Mouse (Mus musculus) liver, adult 2 months (tissue): ENCODE measurements around the gene Hsfy2. TPM values are rescaled to one million over a fixed set of nuclear protein-coding genes. Genes with fewer than 3 reads are reported as not detected.
A peak's percentile ranks its signal among the peaks of the same experiment; 100 is the strongest.

ENCODE experiments used
- DNase-seq: peaks from one replicate; pipeline ENCODE4 v3.0.0-alpha.2; 2011; ENCODE audit warnings: low read depth, low spot score; ENCODE audit errors: extremely low read depth
- H3K27ac ChIP-seq: fragments of 200-500 bp; replicated peaks from 2 replicates; pipeline ENCODE4 v1.5.1; 2012; ENCODE audit warnings: low read depth, mild to moderate bottlenecking, control low read depth, inconsistent platforms, low read length; ENCODE audit not compliant: insufficient read depth
- H3K27me3 ChIP-seq: fragments of 200-500 bp; 2 replicates; pipeline ENCODE4 v1.6.1; 2012; ENCODE audit warnings: mild to moderate bottlenecking, moderate library complexity, low read length, inconsistent platforms; ENCODE audit not compliant: control insufficient read depth, insufficient read depth
- H3K36me3 ChIP-seq: fragments of 200-500 bp; 2 replicates; pipeline ENCODE4 v1.6.1; 2012; ENCODE audit warnings: low read length, inconsistent platforms; ENCODE audit not compliant: control insufficient read depth, insufficient read depth
- H3K4me1 ChIP-seq: fragments of 200-500 bp; 2 replicates; pipeline ENCODE4 v1.6.1; 2011; ENCODE audit warnings: low read length; ENCODE audit not compliant: control insufficient read depth, insufficient read depth
- H3K4me3 ChIP-seq: fragments of 200-500 bp; 2 replicates; pipeline ENCODE4 v1.5.1; 2011; ENCODE audit warnings: low read depth, mild to moderate bottlenecking, control low read depth, low read length, moderate library complexity; ENCODE audit not compliant: insufficient read depth
- H3K79me2 ChIP-seq: fragments of 200-500 bp; 2 replicates; pipeline ENCODE4 v1.6.1; 2012; ENCODE audit warnings: inconsistent platforms, mild to moderate bottlenecking, low read length, moderate library complexity; ENCODE audit not compliant: control insufficient read depth, insufficient read depth
- H3K9ac ChIP-seq: fragments of 200-500 bp; 2 replicates; pipeline ENCODE4 v1.6.1; 2012; ENCODE audit warnings: low read depth, mild to moderate bottlenecking, control low read depth, inconsistent platforms, low read length
- CTCF ChIP-seq: fragments of 200-500 bp; IDR thresholded peaks from 2 replicates; pipeline ENCODE4 v1.5.1; 2011; ENCODE audit warnings: low read depth, low read length, control low read depth
- POLR2A ChIP-seq: fragments of 200-500 bp; IDR thresholded peaks from 2 replicates; pipeline ENCODE4 v1.6.1; 2011; ENCODE audit warnings: low read length, control low read depth; ENCODE audit not compliant: insufficient read depth; ENCODE audit errors: extremely low read depth
- WGBS: fragments of 180-500 bp; shearing (Covaris S2); methylation state at CpG from one replicate; pipeline ENCODE4 v1.1.7; 2018; 5-methylcytosine and 5-hydroxymethylcytosine counted together
- polyA plus RNA-seq: library from polyadenylated mRNA; depleted of rRNA; stranded (reverse); fragments of >200 nt; gene quantifications from 2 replicates; pipeline ENCODE4 v1.2.3, GENCODE M21; 2012
- total RNA-seq: library from RNA; depleted of rRNA; stranded (reverse); fragments of >200 nt; gene quantifications from 2 replicates; pipeline ENCODE4 v1.2.3, GENCODE M21; 2014

Hsfy2 gene
- total and polyA plus RNA-seq, 2 experiments: not detected

DNA sequence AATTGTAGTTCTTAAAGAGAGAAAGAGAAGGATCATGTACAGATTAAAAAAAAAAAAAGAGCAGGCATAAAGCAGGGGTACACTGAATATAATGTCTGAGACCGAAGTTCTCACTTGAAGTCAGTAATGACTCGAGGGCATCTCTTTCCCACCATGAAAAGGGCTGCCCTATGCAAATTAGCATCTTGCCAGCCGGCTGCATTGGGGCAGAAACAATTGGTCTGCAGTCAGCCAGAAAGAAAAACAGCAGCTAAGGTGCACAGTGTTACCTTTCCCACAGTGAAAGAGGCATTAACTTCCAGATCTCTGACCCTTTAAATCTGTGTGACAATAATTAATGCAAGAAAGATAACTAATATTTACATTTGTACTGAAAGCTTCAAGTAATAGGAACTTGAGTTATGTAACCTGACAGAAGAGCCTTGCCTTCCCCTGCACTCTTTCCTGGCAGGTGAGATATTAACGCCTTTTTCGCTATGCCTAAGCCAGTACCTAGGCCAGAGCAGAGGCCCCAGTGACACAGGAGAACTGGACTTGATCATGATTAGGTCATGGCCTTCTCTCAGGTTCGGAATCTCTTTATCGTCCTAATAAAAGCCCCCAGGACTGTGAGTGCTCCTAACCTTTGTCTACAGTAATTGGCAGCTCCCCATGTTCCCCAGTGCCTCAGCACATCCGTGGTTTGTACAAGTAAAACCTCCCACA, 34.2 kb upstream of the Hsfy2 start:
- WGBS: 52% methylated on average over 8 of the region's 8 CpGs
- no peaks in the 10 kb centered on the region for H3K4me1 ChIP-seq
- no peak for TF ChIP-seq POLR2A
- TF ChIP-seq CTCF: no peak
- no peaks in the 10 kb centered on the region for H3K36me3 ChIP-seq
- H3K27ac ChIP-seq: no peak overlapping the region
- no peak for DNase-seq
- H3K9ac ChIP-seq: no peak overlapping the region
- no peaks in the 10 kb centered on the region for H3K27me3 ChIP-seq
- no peak overlapping the region for H3K4me3 ChIP-seq
- H3K79me2 ChIP-seq: no peaks in the 10 kb centered on the region

- no peaks in the 10 kb centered on the region for H3K27me3 ChIP-seq
- H3K4me1 ChIP-seq: no peaks in the 10 kb centered on the region
- 82% methylated on average over 5 of the region's 5 CpGs for whole genome bisulfite sequencing
- H3K79me2 ChIP-seq: no peaks in the 10 kb centered on the region
- H3K36me3 ChIP-seq: no peaks in the 10 kb centered on the region
- H3K9ac ChIP-seq: no peak overlapping the region
- H3K4me3 ChIP-seq: no peak overlapping the region
- no peak for TF ChIP-seq POLR2A
- no peak for TF ChIP-seq CTCF
- no peak for DNase-seq
- H3K27ac ChIP-seq: no peak overlapping the region
These were observed 33.3 kb upstream of the Hsfy2 start for GRCm38 (mm10) chr1:56670509-56670908.

DNA sequence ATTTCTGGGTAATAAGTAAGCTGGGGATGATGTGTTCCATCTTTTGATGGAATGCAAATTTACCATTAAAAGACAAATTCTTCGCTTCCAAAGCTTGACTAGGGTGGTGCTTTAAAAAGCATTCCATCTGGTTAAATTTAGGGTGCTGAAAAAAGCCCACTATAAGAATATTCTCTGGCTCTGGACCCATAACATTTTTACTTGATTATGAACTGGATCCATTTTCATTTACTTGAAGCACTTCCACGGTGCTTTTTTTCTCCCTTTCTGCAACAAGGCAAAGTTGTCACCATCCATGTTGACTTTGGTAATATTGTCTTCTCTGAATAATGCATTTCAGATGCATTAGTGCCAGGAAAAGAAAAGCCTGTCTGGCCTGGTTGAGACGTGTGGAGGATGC, 27.4 kb upstream of the Hsfy2 start:
- no peaks in the 10 kb centered on the region for H3K27me3 ChIP-seq
- H3K4me1 ChIP-seq: no peaks in the 10 kb centered on the region
- no peak overlapping the region for H3K27ac ChIP-seq
- H3K4me3 ChIP-seq: no peak overlapping the region
- TF ChIP-seq CTCF (no peak), POLR2A (no peak)
- no peak overlapping the region for H3K9ac ChIP-seq
- no peaks in the 10 kb centered on the region for H3K36me3 ChIP-seq
- 73% methylated on average over 3 of the region's 3 CpGs for WGBS
- DNase-seq: no peak
- no peaks in the 10 kb centered on the region for H3K79me2 ChIP-seq

GRCm38 (mm10) chr1:56626824-56627223, 10.4 kb downstream of the Hsfy2 start:
- Histone ChIP-seq H3K4me3 (no peak overlapping the region), H3K27me3 (no peaks in the 10 kb centered on the region), H3K4me1 (peaks cover 2% of the 10 kb centered on the region; the same call in 1 of the 2 replicates), H3K9ac (no peak overlapping the region), H3K79me2 (no peaks in the 10 kb centered on the region), H3K27ac (no peak overlapping the region), H3K36me3 (no peaks in the 10 kb centered on the region)
- no peak for DNase-seq
- TF ChIP-seq POLR2A (no peak), CTCF (no peak)
- 68% methylated on average over 7 of the region's 7 CpGs for WGBS

GRCm38 (mm10) chr1:56624304-56624703, 12.9 kb downstream of the Hsfy2 start:
- H3K27me3 ChIP-seq: no peaks in the 10 kb centered on the region
- H3K36me3 ChIP-seq: no peaks in the 10 kb centered on the region
- H3K4me3 ChIP-seq: no peak overlapping the region
- no peak overlapping the region for H3K27ac ChIP-seq
- 49% methylated on average over 3 of the region's 3 CpGs for WGBS
- no peaks in the 10 kb centered on the region for H3K79me2 ChIP-seq
- peak; percentile 52 for DNase-seq
- H3K4me1 ChIP-seq: peaks cover 2% of the 10 kb centered on the region; the same call in 1 of the 2 replicates
- TF ChIP-seq POLR2A (no peak), CTCF (no peak)
- H3K9ac ChIP-seq: no peak overlapping the region

GRCm38 (mm10) chr1:56612384-56612783, 24.9 kb downstream of the Hsfy2 start:
- TF ChIP-seq CTCF: no peak
- TF ChIP-seq POLR2A: no peak
- no peak overlapping the region for H3K4me3 ChIP-seq
- no peaks in the 10 kb centered on the region for H3K79me2 ChIP-seq
- no peak overlapping the region for H3K9ac ChIP-seq
- no peaks in the 10 kb centered on the region for H3K36me3 ChIP-seq
- DNase-seq: no peak
- WGBS: 89% methylated on average over 1 of the region's 1 CpGs
- H3K27me3 ChIP-seq: no peaks in the 10 kb centered on the region
- H3K27ac ChIP-seq: no peak overlapping the region
- no peaks in the 10 kb centered on the region for H3K4me1 ChIP-seq
